Mouse (Mus musculus): ENCODE measurements around the gene Ldlrad3.
A peak's percentile ranks its signal among the peaks of the same experiment; 100 is the strongest.

Ldlrad3 gene

GRCm38 (mm10) chr2:102185069-102185950 is 875 bp downstream of the Ldlrad3 start:
- peak; percentile 36 for DNase-seq (ENCODE audit: low read depth, low spot score)

GRCm38 (mm10) chr2:102183720-102184480 is 2.3 kb downstream of the Ldlrad3 start:
- DNase-seq (ENCODE audit: low read depth, low spot score), result no peak

GRCm38 (mm10) chr2:102181459-102181858 is 4.7 kb downstream of the Ldlrad3 start:
- no peak for DNase-seq (ENCODE audit: low read depth, low spot score)

- DNase-seq (ENCODE audit: low read depth, low spot score), result no peak
Measured at GRCm38 (mm10) chr2:102176434-102176772, 9.8 kb downstream of the Ldlrad3 start.

- no peak for DNase-seq (ENCODE audit: low read depth, low spot score)
Measured at GRCm38 (mm10) chr2:102175741-102176433, 10.3 kb downstream of the Ldlrad3 start.

- DNase-seq (ENCODE audit: low read depth, low spot score), result no peak
Measured at GRCm38 (mm10) chr2:102172458-102172857, 13.7 kb downstream of the Ldlrad3 start.

- DNase-seq (ENCODE audit: low read depth, low spot score), result no peak
Measured at GRCm38 (mm10) chr2:102166550-102167325, 19.4 kb downstream of the Ldlrad3 start.

- DNase-seq (ENCODE audit: low read depth, low spot score), result no peak
Measured at GRCm38 (mm10) chr2:102163106-102163505, 23.1 kb downstream of the Ldlrad3 start.

- DNase-seq (ENCODE audit: low read depth, low spot score), result no peak
Measured at GRCm38 (mm10) chr2:102157555-102157954, 28.6 kb downstream of the Ldlrad3 start.

- DNase-seq (ENCODE audit: low read depth, low spot score), result no peak
Measured at GRCm38 (mm10) chr2:102157010-102157409, 29.2 kb downstream of the Ldlrad3 start.

- no peak for DNase-seq (ENCODE audit: low read depth, low spot score)
Measured at GRCm38 (mm10) chr2:102156460-102156859, 29.7 kb downstream of the Ldlrad3 start.

- DNase-seq (ENCODE audit: low read depth, low spot score), result no peak
Measured at GRCm38 (mm10) chr2:102155306-102156015, 30.7 kb downstream of the Ldlrad3 start.

GRCm38 (mm10) chr2:102154771-102155211 is 31.4 kb downstream of the Ldlrad3 start:
- DNase-seq (ENCODE audit: low read depth, low spot score), result peak; percentile 38

- DNase-seq (ENCODE audit: low read depth, low spot score), result no peak
Measured at GRCm38 (mm10) chr2:102154328-102154727, 31.9 kb downstream of the Ldlrad3 start.

- no peak for DNase-seq (ENCODE audit: low read depth, low spot score)
Measured at GRCm38 (mm10) chr2:102153516-102153915, 32.7 kb downstream of the Ldlrad3 start.

- DNase-seq (ENCODE audit: low read depth, low spot score), result no peak
Measured at GRCm38 (mm10) chr2:102152851-102153250, 33.3 kb downstream of the Ldlrad3 start.

- no peak for DNase-seq (ENCODE audit: low read depth, low spot score)
Measured at GRCm38 (mm10) chr2:102149058-102149457, 37.1 kb downstream of the Ldlrad3 start.

GRCm38 (mm10) chr2:102148093-102148492 is 38.1 kb downstream of the Ldlrad3 start:
- no peak for DNase-seq (ENCODE audit: low read depth, low spot score)

GRCm38 (mm10) chr2:102147561-102147960 is 38.6 kb downstream of the Ldlrad3 start:
- no peak for DNase-seq (ENCODE audit: low read depth, low spot score)

- no peak for DNase-seq (ENCODE audit: low read depth, low spot score)
Measured at GRCm38 (mm10) chr2:102146386-102146785, 39.8 kb downstream of the Ldlrad3 start.

- DNase-seq (ENCODE audit: low read depth, low spot score), result no peak
Measured at GRCm38 (mm10) chr2:102145036-102145435, 41.1 kb downstream of the Ldlrad3 start.
